In genomic region chr10:43888976-43889375, GRCm38 (mm10) we compare ENCODE assay signal across 29 mouse cellular contexts. TPM values are rescaled to one million over a fixed set of nuclear protein-coding genes. Genes with fewer than 3 reads are reported as not detected.
DNase-seq lines count a peak whose midpoint lies in the region; ATAC-seq and TF ChIP-seq lines count a peak whose summit lies in the region.
"Had no signal": no experiment of that assay in that cellular context is flagged by ENCODE, and none has a peak within 500 bp of the region (broad histone marks: within the 10 kb centered on the region; RNA-seq: fewer than 3 reads in every experiment).

No protein-coding gene starts in this region.

- TF ChIP-seq EP300 in ES-Bruce4 (IDR thresholded peaks at IDR 0.05; ENCODE audit: insufficient read depth, low read depth, low read length): no peak

- no peak for DNase-seq in forebrain, embryonic 14.5 days (ENCODE audit: low spot score)
- DNase-seq in 3134 (ENCODE audit: extremely low read depth, insufficient read length, low spot score): peak; percentile 3
- DNase-seq in R1 (ENCODE audit: low read depth, low spot score): peak; percentile 51
- DNase-seq in right cerebral cortex, postnatal 36 days (ENCODE audit: low spot score in 2 of 2): no peak
- DNase-seq in thymus, adult 2 months: no peak
- DNase-seq in urinary bladder, adult 2 months (ENCODE audit: low spot score): no peak
- DNase-seq: adrenal gland, adult 2 months; adrenal gland, postnatal 14 days; cerebellum, adult 11-12 months; cerebellum, adult 8-10 months; cerebellum, postnatal 10 days; cerebellum, postnatal 36 days; embryo, embryonic 11 days; gastrocnemius, postnatal 10 days; gastrocnemius, postnatal 36 days; heart, postnatal 36 days; kidney, adult 11 months; kidney, adult 8-10 months had no signal

- no peak overlapping the region for H3K4me2 ChIP-seq in forebrain, embryonic 15.5 days (replicated peaks)
- H3K4me2 ChIP-seq in forebrain, embryonic 14.5 days (ENCODE audit: low read length): no peak overlapping the region
- H3K4me2 ChIP-seq: embryonic facial prominence, embryonic 13.5 days; heart, embryonic 11.5 days; hindbrain, embryonic 13.5 days; intestine, embryonic 15.5 days had no signal

- H3K9me3 ChIP-seq in forebrain, embryonic 15.5 days: no peaks in the 10 kb centered on the region
- no peaks in the 10 kb centered on the region for H3K9me3 ChIP-seq in forebrain, embryonic 14.5 days (replicated peaks; ENCODE audit: control insufficient read depth, low read length)
- H3K9me3 ChIP-seq in ES-Bruce4 (replicated peaks; ENCODE audit: control insufficient read depth, insufficient read depth, low read length, poor library complexity, severe bottlenecking): 0 out of 2 replicates have a peak, but pooled peaks cover 4% of the 10 kb centered on the region
- H3K9me3 ChIP-seq: embryonic facial prominence, embryonic 10.5 days; embryonic facial prominence, embryonic 13.5 days; forebrain, embryonic 10.5 days; hindbrain, embryonic 10.5 days; hindbrain, embryonic 13.5 days; intestine, embryonic 15.5 days had no signal

- peaks cover 8% of the 10 kb centered on the region; the same call in 1 of the 2 replicates for H3K4me1 ChIP-seq in forebrain, embryonic 15.5 days
- no peaks in the 10 kb centered on the region for H3K4me1 ChIP-seq in forebrain, embryonic 14.5 days (ENCODE audit: control insufficient read depth, insufficient read depth, low read length)
- H3K4me1 ChIP-seq in ES-Bruce4 (ENCODE audit: control insufficient read depth, insufficient read depth, low read length): no peaks in the 10 kb centered on the region
- no peaks in the 10 kb centered on the region for H3K4me1 ChIP-seq in thymus, adult 2 months (replicated peaks; ENCODE audit: control insufficient read depth, insufficient read depth, low read length)
- H3K4me1 ChIP-seq: embryonic facial prominence, embryonic 10.5 days; embryonic facial prominence, embryonic 13.5 days; forebrain, embryonic 10.5 days; hindbrain, embryonic 10.5 days; hindbrain, embryonic 13.5 days; intestine, embryonic 15.5 days had no signal

- 75% methylated on average over 16 of the region's 16 CpGs for WGBS in forebrain, embryonic 15.5 days
- WGBS in forebrain, embryonic 14.5 days: 86% methylated on average over 16 of the region's 16 CpGs
- WGBS in thymus, adult 2 months: 96% methylated on average over 16 of the region's 16 CpGs

- H3K9ac ChIP-seq in forebrain, embryonic 15.5 days (replicated peaks): no peak overlapping the region
- no peak overlapping the region for H3K9ac ChIP-seq in forebrain, embryonic 14.5 days (ENCODE audit: low read length)
- 0 out of 2 replicates have a peak overlapping the region, but pooled peaks have one; percentile 8 for H3K9ac ChIP-seq in ES-Bruce4 (ENCODE audit: low read depth, poor library complexity, severe bottlenecking)
- H3K9ac ChIP-seq: embryonic facial prominence, embryonic 13.5 days; hindbrain, embryonic 13.5 days; intestine, embryonic 15.5 days had no signal

- H3K36me3 ChIP-seq in forebrain, embryonic 15.5 days: peaks cover 15% of the 10 kb centered on the region
- H3K36me3 ChIP-seq in forebrain, embryonic 14.5 days (ENCODE audit: control insufficient read depth, insufficient read depth, low read length): peaks cover 39% of the 10 kb centered on the region
- peaks cover 16% of the 10 kb centered on the region for H3K36me3 ChIP-seq in ES-Bruce4 (ENCODE audit: control insufficient read depth, insufficient read depth, low read length, poor library complexity, severe bottlenecking)
- H3K36me3 ChIP-seq in thymus, adult 2 months (ENCODE audit: control insufficient read depth, insufficient read depth, low read length): no peaks in the 10 kb centered on the region
- H3K36me3 ChIP-seq: intestine, embryonic 15.5 days had no signal

- H3K27me3 ChIP-seq in forebrain, embryonic 15.5 days: no peaks in the 10 kb centered on the region
- no peaks in the 10 kb centered on the region for H3K27me3 ChIP-seq in forebrain, embryonic 14.5 days (replicated peaks; ENCODE audit: control insufficient read depth, insufficient read depth, low read length)
- no peaks in the 10 kb centered on the region for H3K27me3 ChIP-seq in ES-Bruce4 (ENCODE audit: control insufficient read depth, insufficient read depth, low read length, poor library complexity, severe bottlenecking)
- no peaks in the 10 kb centered on the region for H3K27me3 ChIP-seq in thymus, adult 2 months (ENCODE audit: control insufficient read depth, insufficient read depth, low read length)
- H3K27me3 ChIP-seq: embryonic facial prominence, embryonic 13.5 days; hindbrain, embryonic 13.5 days; intestine, embryonic 15.5 days had no signal

- TF ChIP-seq POLR2A in ES-Bruce4 (IDR thresholded peaks at IDR 0.05; ENCODE audit: insufficient read depth, low read length): no peak
- no peak for TF ChIP-seq POLR2A in thymus, adult 2 months (IDR thresholded peaks at IDR 0.05; ENCODE audit: control insufficient read depth, extremely low read depth, insufficient read depth, low read length, poor library complexity)

- no peak for TF ChIP-seq CTCF in ES-Bruce4 (IDR thresholded peaks at IDR 0.05; ENCODE audit: low read depth, low read length)
- TF ChIP-seq CTCF in thymus, adult 2 months (IDR thresholded peaks at IDR 0.05; ENCODE audit: borderline replicate concordance, control insufficient read depth, extremely low read depth, insufficient read depth, low read length, poor library complexity): no peak

- no peak for ATAC-seq in forebrain, embryonic 15.5 days (replicated peaks)
- no peak for ATAC-seq in forebrain, embryonic 14.5 days
- ATAC-seq: CD4-positive, CD25-positive, alpha-beta regulatory T cell, adult 4 months; hindbrain, embryonic 16.5 days; intestine, embryonic 15.5 days had no signal

- H3K27ac ChIP-seq in forebrain, embryonic 15.5 days (replicated peaks): peak overlapping the region; percentile 77
- no peak overlapping the region; the same call in 1 of the 2 replicates for H3K27ac ChIP-seq in forebrain, embryonic 14.5 days (ENCODE audit: low read depth, low read length)
- H3K27ac ChIP-seq in ES-Bruce4 (ENCODE audit: insufficient read depth, low read length): no peak overlapping the region
- no peak overlapping the region for H3K27ac ChIP-seq in thymus, adult 2 months (ENCODE audit: control insufficient read depth, insufficient read depth, low read length)
- H3K27ac ChIP-seq: embryonic facial prominence, embryonic 10.5 days; embryonic facial prominence, embryonic 13.5 days; forebrain, embryonic 10.5 days; hindbrain, embryonic 10.5 days; intestine, embryonic 15.5 days had no signal

- no peak overlapping the region for H3K4me3 ChIP-seq in forebrain, embryonic 15.5 days
- H3K4me3 ChIP-seq in forebrain, embryonic 14.5 days (ENCODE audit: low read depth, low read length): no peak overlapping the region
- no peak overlapping the region for H3K4me3 ChIP-seq in ES-Bruce4 (ENCODE audit: low read depth, low read length)
- H3K4me3 ChIP-seq in thymus, adult 2 months (ENCODE audit: control insufficient read depth, insufficient read depth, low read length): no peak overlapping the region
- H3K4me3 ChIP-seq: embryonic facial prominence, embryonic 10.5 days; embryonic facial prominence, embryonic 13.5 days; forebrain, embryonic 10.5 days; hindbrain, embryonic 10.5 days; hindbrain, embryonic 13.5 days; intestine, embryonic 15.5 days had no signal

RNA-seq across cellular contexts. Expression of gene Qrsl1, which starts 12.6 kb away (rescaled TPM):
- 22.6 and 24.2 TPM in 2 replicates for polyA plus RNA-seq in forebrain, embryonic 15.5 days (2015; fragmentation: Nextera tagmentation; extraction: Ambion mirVana)
- polyA plus RNA-seq in forebrain, embryonic 14.5 days (2014; fragmentation: Nextera tagmentation; extraction: Ambion mirVana): 23.4 and 24.9 TPM in 2 replicates
- polyA plus RNA-seq in ES-Bruce4 (2011; ENCODE audit: insufficient read depth, insufficient read length, low read depth, missing spikeins): 22.9 and 26.4 TPM in 2 replicates
- polyA plus RNA-seq in thymus, adult 2 months (2012; rRNA removed): 14.0 and 14.9 TPM in 2 replicates
- polyA plus RNA-seq in urinary bladder, adult 2 months (2012; rRNA removed): 11.8 and 14.9 TPM in 2 replicates

RNA-seq across cellular contexts. Expression of gene Rtn4ip1, which starts 12.6 kb away (rescaled TPM):
- 17.3 and 17.5 TPM in 2 replicates for polyA plus RNA-seq in forebrain, embryonic 15.5 days (2015; fragmentation: Nextera tagmentation; extraction: Ambion mirVana)
- 18.4 and 19.9 TPM in 2 replicates for polyA plus RNA-seq in forebrain, embryonic 14.5 days (2014; fragmentation: Nextera tagmentation; extraction: Ambion mirVana)
- polyA plus RNA-seq in ES-Bruce4 (2011; ENCODE audit: insufficient read depth, insufficient read length, low read depth, missing spikeins): 25.8 and 27.4 TPM in 2 replicates
- 10.2 and 10.7 TPM in 2 replicates for polyA plus RNA-seq in thymus, adult 2 months (2012; rRNA removed)
- polyA plus RNA-seq in urinary bladder, adult 2 months (2012; rRNA removed): 10.1 and 10.9 TPM in 2 replicates

Comparison
In these comparisons a context has a peak if more than half of its experiments do, and no peak if none do; other contexts are left out.
1. DNase-seq: peak in 3134 (single experiment) and R1 (single experiment); none in forebrain, embryonic 14.5 days (single experiment), right cerebral cortex, postnatal 36 days (0 of 2), thymus, adult 2 months (single experiment) and urinary bladder, adult 2 months (single experiment).